Mouse (Mus musculus): ENCODE data around the gene Mdga1.

Gene Mdga1

DNA sequence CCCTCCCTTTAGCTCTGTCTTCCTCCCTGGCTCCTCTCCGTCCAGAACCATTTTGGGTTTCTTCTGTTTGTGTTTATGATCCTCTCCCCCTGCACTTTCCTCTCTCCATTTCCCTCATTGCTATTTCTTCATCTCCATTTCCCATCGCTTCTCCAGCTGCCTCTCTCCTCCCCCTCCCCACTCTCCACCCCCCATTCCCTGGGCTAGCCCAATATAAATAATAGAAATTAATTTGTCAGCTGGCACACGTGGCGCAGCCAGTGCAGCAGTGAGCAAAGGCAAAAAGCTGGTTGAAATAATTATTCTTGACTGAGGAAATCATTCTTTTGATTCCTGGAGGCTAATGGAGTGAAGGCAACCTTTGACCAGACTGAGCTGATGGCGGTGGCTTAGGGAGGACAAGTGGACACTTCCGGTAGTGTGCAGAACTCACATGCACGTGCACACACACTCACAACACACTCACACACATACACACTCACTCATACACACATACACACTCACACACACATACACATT lies at the start of gene Mdga1:
Gene Mdga1, minus strand, starts transcription at position 51 of the 519 bp plus-strand sequence.
- no peak for DNase-seq (ENCODE audit: low spot score in 2 of 2)

DNA sequence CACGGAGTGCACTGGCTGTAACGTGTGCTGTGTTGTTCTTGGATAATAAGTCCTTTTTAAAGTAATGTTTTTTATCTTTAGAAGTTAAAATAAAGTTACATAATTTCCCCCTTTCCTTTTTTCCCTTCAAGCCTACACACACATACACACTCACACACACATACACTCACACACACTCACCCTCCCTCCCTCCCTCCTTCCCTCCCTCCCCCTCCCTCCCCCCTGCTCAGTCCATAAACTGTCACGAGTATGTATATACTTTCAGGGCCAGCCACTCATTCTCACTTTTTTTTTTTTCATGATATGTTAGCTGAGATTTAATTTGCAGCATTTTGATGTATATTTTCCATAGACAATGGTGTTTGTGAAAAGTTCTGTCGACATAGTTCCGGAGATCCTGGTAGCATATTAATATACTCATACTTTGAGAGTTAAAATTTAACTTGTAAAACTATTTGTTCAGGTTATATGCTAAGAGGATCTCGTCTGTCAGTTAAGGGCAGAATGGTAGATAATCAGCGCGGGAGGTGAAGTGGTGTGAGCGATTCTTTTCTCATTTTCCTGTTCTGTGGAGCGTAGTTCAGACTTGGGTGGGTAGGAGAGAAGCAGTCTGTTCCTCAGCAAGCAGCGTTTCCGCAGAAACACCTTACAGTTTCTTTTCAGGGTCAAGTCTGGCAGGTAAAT lies 49.2 kb upstream of the Mdga1 start:
- DNase-seq (ENCODE audit: low spot score in 2 of 2): no peak

DNA sequence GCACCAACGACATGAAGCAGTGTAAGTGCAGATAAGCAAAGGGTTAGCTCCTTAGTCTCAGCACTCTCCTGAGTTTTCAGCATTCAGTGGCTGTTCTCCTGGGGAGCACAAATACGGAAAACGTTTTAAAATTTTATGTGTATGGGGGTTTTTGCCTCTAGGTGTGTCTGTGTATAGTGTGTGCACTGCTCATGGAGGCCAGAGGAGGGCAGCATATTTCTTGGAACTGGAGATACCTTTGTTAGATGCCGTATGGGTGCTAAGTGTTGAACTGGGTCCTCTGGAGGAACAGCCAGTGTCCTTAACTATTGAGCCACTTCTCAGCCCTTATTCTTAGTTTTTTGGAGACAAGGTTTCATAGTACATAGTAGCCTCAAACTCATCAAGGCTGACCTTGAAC lies 44.8 kb upstream of the Mdga1 start:
- no peak for DNase-seq (ENCODE audit: low spot score in 2 of 2)

DNA sequence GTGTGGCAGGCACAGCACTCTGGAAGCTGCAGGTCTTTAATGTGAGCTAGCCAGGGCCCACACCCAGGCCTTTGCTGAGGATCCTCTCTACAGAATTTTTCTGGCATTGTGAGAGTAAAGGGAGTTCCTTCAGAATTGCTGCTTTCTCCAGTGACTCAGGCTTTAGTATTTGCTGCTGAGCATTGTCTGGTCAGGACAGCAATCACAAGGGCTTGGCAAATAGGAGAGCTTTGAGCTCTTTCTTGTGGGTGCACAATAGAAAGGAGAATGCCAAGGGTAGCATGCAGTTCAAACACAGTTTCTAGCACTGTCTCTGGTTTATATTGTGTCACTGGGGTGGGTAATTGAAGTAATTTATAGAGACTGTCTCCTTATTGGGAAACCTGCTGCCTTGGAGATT lies 38.5 kb upstream of the Mdga1 start:
- no peak for DNase-seq (ENCODE audit: low spot score in 2 of 2)

DNA sequence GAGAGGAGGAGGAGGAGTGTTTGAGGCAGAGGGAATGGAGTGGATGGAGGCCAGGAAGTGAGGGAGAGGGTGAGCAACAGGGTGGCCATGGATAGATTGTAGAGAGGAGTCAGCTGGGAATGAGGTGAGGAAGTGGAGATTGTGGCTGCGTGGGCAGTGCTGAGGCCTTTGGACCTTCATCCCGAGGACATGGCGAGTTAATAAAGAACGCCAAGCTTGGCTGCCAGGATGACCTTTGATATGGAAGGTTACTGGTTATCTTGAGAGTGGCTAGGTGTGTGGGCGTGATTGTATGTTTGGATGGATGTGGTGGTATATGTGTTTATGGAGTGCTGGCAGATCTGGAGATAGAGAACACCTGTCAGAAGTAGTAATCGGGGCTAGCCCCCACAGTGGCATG lies 38.0 kb upstream of the Mdga1 start:
- DNase-seq (ENCODE audit: low spot score in 2 of 2): no peak

DNA sequence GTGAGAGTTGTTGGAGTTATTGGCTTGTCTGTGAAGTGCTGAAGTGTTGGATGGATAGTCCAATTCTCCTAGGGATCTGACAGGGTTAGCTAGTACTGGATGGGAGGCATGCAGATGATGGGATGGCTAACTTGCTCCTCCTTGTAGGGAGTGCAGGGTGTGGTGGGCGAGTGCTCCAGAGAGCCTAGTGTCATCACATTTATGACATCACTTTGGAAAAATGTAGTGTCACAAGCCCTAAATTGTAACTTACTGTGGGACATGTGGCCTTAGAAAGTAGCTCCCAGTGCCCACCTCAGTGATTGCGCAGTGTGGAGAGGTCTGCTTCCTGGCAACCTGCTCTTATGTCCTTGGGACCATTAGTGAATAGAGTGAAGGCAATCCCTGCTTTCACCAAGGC lies 37.0 kb upstream of the Mdga1 start:
- no peak for DNase-seq (ENCODE audit: low spot score in 2 of 2)

DNA sequence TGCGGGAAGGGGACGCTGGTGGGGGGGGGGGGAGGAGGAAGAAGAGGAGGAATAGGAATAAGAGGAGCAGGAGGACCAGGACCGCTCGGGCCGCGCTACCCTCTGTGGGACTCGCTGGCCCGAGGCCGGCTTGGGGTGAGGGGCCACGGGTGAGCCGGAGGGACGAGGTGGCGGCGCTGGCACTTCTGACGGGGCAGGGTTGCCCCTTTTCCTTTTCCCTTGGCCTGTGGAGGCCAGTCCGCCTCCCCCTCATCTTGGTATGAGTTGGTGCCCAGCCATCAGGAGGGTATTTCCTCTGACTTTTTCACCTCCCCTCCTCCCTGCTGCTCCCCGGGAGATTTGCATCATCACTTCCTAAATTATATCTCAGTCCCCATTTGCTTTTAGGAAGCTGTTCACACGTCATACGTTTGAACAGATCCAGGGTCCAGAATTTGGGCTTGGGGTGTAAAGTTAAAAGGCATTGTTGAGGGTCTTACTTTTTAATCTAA lies 35.6 kb upstream of the Mdga1 start:
- no peak for DNase-seq (ENCODE audit: low spot score in 2 of 2)

DNA sequence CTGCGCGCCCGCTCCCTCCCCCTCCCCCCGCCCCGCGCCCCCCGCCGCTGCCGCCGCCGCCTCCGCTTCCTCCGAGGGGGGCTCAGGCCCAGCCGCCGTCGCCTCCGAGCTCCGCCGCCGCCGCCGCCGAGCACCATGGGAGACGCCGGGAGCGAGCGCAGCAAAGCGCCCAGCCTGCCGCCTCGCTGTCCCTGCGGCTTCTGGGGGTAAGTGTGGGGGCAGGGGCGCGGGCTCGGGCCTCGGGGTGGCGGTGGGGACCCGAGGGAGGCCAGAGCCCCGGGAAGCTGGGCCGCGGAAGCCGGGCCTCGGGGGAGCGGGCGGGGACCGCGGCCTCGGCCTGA lies 35.2 kb upstream of the Mdga1 start:
- no peak for DNase-seq (ENCODE audit: low spot score in 2 of 2)

DNA sequence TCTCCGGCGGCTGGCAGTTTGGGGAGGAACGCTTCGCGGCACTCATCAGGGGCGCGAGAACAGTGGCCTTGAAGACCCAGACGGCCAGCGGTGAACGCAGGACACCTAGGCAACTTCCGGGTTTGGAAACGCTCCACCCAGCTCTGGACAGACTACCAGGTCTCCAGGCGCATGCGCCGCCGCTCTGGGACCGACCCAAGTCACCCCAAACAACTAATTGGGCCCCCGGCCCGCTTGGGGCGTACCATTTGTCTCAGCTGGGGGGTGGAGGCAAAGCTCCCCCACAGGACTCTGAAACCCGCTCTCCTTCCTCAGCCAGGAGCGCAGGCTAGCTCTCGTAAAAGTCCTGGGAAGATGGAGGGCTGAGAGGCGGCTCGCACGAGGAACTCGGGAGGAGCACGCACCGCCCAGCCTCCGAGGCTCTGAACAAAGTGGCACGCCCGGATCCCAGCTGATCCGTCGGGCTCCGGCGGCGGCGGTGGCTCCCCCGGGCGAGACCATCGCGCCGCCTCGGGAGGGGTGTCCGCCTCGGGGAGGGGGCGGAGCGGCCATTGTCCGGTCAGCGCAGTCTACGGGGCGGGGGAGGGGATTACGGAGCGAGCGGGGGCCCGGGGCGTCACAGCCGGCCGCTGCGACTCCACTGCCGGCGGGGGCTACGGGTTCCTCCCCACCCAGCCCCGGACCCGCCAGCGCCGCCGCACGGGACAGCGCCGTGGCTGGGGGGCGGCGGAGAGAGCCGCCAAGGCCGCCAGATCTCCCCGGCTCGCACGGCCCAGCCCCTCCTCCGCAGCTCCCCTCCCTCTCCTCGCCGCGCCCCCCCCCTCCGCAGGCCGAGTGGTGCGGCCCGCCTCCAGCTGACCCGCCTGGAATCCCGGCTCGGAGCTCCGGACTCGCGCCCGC lies 34.6 kb upstream of the Mdga1 start, which contains the start of gene Zfand3:
Gene Zfand3, plus strand, starts transcription at position 531 of the 900 bp plus-strand sequence.
- peak; percentile 95 for DNase-seq (ENCODE audit: low spot score in 2 of 2)

DNA sequence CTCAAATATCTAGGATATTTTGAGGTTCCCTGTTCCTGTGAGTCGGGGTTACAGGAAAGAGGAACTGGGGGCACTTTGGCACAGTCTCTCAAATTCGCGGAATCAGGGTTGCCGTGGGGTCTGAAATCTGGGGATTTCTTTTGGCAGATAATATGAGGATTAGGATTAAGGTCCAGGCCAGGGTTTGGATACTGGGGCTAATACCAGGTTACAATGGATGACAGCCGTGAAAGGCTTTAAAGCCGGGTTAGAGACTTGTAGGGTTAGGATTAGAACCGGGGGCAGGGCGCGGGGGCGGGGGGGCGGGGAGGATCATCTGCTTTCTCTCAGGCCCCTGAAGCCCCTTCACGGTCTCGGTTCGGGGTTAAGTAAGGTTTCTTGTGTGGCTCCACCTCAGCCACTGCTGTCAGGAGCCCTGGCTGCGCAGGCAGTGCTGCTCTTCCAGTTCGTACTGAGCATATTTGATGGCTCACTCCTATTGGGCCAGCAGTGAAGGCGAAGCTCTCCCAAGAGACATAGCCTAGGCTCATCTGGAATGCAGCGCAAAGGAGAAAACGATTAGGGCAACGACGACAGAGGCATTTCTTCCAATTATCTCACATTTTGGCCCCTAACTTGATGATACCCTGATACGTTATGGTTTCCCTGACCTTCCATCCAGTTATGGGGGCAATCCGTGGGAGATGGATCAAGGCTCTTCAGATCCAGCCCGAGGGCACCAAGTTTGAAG lies 28.8 kb upstream of the Mdga1 start:
- DNase-seq (ENCODE audit: low spot score in 2 of 2): no peak

DNA sequence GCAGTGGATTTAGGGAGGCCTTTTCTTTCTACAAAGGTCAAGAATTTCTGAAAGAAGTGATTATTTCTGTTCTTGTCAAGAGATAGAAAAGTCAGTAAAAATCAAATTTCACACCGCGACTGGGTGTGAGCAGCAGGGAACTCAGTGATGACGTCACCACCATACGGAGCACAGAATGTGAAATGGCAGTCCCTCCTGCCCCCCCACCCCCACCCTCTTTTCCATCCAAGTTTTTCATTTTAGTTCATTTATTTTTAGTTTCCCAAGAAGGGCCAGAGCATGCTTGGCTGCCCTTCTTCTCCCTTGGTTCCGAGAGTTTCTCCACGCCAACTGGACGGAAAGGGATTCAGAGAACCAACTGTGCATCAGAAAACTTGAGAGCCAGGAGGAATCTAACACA lies 27.8 kb upstream of the Mdga1 start:
- DNase-seq (ENCODE audit: low spot score in 2 of 2): no peak

DNA sequence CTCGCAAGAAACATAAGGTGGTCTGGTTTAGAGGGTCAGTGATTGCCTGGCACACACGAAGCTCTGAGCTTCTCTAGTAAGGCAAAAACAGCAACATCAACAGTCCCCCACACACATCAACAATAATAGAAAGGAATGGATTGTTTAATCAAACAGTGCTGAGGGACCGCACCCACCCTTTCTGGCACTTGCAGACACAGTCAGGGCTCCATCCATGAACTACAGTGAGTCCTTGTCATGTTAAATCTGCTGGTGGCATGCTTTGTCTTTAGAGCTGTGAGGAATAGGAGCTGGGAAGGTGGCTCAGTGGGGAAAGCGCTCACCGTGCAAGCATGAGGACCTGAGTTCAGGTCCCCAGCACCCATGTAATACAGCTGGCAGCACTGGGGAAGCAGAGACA lies 26.1 kb upstream of the Mdga1 start:
- DNase-seq (ENCODE audit: low spot score in 2 of 2): no peak

DNA sequence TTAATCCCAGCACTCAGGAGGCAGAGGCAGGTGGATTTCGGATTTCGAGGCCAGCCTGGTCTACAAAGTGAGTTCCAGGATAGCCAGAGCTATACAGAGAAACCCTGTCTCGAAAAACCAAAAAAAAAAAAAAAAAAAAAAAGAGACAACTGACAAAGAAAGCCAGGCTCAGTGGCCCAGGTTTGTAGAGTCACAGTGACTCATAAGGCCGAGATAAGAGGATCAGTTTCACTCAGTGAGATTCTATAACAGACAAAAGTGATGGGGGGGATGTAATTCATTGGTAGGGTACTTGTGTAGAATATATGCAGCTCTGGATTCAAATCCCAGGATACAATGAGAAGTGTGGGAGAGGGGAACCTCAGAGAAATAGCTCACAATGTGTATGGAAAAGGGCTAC lies 24.6 kb upstream of the Mdga1 start:
- DNase-seq (ENCODE audit: low spot score in 2 of 2): no peak

DNA sequence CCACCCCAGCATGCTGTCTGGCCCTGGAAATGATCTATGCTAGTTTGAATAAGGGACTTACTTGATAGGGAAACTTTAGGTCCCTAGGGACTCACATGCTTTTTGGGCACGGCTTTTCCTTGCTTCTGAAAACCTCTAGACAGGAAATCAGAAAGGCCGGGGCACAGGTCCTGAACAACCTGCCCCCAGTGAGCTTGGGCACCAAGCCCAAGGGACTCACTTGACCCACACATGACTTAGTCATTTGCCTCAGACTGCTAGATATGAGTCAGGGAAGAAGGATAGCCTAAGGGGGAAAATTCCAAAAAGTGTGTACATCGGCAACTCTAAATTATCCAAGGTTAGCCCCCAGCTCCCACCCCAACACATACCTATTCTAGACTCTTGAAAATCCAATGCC lies 24.1 kb upstream of the Mdga1 start:
- no peak for DNase-seq (ENCODE audit: low spot score in 2 of 2)

DNA sequence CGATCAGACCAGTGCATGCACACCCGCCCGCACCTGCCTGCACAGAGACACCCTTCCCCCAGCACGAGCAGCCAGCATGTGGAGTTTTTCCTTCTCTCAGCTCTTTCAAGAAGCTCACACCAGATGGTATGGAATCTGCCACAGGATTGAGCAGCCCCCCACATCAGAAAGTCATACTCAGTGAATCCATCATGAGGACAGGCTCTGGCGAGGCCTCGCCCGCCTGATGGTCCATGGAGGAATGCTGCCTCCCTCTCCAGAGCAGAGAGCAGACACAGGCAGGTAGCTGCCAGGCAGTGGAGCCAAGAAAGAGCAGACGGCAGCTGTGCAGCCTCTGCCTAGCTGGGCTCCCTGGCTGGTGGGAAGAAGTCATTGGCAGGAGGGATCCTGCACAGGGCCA lies 23.6 kb upstream of the Mdga1 start:
- no peak for DNase-seq (ENCODE audit: low spot score in 2 of 2)

DNA sequence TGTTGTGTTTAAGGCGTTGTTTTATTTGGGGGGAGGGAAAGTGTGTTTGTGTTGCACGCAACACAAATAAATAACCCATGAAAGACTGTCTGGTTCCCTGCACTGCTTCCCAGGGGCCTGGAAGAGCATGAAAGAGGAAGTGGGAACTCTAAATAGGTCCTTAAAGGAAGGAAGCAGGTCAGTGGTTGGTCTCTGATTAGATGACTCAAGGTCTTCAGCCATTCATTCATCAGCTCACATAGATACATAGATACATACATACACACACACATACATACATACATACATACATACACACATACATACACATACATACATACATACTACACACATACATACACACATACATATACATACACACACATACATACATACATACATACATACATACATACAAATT lies 21.0 kb upstream of the Mdga1 start:
- no peak for DNase-seq (ENCODE audit: low spot score in 2 of 2)

DNA sequence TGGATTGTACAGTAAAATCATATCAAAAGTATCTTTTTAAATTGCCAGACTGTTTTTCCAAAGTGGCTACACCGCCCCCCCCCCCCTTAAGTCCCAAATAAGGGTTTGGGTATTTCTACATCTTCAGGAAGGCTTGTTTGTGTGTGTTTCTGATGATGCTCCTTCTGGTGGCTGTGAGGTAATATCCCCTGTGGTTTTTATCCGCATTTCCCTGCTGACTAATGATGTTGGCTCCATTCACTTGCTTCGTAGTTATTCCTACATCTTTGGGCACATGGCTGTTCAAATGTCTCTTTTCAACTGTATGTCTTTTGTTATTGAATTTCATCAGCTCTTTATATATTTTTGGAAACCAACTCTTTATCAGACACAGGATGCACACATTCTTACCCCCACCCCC lies 20.2 kb upstream of the Mdga1 start:
- DNase-seq (ENCODE audit: low spot score in 2 of 2): no peak

DNA sequence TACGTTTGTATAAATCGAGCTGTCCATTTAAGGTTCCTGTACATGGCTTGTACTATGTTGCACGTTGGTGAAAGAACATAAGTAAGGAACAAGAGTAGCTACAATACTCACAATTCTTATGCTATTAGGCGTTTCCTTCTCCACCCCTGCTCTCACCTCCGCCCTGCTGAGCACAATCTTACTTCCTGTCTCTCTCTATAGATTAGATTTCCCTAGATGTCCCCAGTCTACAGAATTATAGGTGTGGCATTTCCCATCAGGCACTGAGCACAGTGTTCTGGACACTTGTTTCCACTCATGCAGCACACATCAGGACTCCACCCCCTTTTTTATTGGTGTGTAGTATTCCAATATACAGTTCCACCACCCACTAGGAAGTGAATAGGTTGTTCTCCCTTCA lies 19.8 kb upstream of the Mdga1 start:
- no peak for DNase-seq (ENCODE audit: low spot score in 2 of 2)

DNA sequence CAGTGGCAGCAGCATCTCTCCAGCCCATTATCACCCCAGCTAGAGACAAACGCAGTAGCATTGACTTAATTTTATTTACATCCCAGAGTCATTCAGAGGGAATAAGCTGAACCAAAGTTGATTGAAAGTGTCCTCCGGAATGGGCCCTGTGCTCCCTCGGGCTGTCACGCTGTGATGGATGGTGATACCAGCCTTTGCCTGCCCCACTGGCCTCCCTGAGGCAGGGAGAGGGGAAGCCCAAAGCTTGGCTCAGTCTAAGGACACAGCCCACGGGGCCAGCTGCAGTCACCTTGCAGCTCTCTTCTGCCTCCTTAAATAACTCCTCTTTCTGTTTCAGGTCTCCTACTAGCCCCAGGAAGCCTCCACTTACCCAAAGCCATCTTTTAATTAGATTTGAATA lies 18.3 kb upstream of the Mdga1 start:
- DNase-seq (ENCODE audit: low spot score in 2 of 2): no peak

DNA sequence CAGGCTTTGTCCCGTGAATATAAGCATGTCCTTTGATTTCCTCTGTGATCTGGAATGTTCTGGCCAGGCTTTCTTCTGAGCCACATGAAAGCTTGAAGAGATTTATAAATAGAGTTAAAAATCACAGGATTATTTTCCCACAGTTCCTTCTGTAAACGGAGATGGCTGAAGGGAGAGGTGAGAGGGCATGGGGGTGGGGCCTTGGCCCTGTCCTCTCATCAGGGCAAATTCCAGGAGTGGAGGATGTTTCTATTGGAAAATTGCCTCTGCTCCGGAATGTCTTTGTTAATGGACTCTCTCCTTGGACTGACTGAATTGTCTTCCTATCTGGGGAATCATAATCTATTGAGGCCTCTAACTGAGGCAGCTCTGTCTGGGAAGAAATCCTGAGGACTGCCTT lies 15.6 kb upstream of the Mdga1 start:
- no peak for DNase-seq (ENCODE audit: low spot score in 2 of 2)

DNA sequence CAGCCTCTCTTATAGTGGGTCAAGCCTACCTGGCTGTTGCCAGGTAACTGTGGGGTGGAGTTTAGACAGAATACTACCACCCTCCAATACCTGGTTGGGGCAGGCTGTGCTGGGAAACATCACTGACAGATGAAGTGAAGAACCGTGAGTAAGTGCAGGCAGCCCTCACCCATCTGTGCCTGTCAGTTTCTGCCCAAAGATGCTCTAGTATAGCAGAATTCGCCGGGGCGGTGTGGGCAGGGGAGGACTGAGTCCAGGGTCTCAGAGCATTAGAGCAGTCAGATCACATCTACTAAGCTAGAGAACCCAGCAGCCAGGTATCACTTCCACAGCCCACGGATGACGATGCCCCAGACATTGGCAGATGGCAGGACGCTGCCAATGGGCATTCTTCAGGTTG lies 15.0 kb upstream of the Mdga1 start:
- no peak for DNase-seq (ENCODE audit: low spot score in 2 of 2)

DNA sequence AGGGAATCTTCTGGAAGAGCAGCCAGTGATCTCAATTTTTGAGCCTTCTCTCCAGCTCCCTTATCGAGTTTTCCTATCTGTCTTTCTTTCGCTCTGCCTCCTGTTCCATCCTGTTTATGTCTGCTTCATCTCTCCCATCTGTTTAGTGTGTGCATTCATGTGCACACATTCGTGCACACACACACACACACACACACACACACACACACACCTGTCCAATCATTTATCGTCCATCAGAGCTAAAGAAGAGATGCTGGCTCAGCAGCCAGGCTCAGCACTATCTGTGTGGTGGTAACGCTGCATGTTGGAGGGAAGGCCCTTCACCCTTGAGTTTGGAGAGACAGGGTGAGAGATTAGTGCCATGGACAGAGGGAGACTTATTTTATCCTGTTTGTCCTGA lies 13.3 kb upstream of the Mdga1 start:
- DNase-seq (ENCODE audit: low spot score in 2 of 2): no peak

Measured in urinary bladder, postnatal 4 days (tissue).